Mouse (Mus musculus) testis, adult 2 months (tissue): ENCODE results near the gene Usp40.

Experiments
- CTCF ChIP-seq: fragments of 200-500 bp; IDR thresholded peaks from 2 replicates; pipeline ENCODE4 v1.5.1; 2012; ENCODE audit warnings: low read depth, mild to moderate bottlenecking, inconsistent platforms, low read length, moderate library complexity; ENCODE audit not compliant: control insufficient read depth, insufficient read depth, insufficient replicate concordance
- POLR2A ChIP-seq: fragments of 200-500 bp; IDR thresholded peaks from 2 replicates; pipeline ENCODE4 v1.6.1; 2012; ENCODE audit warnings: low read depth, mild to moderate bottlenecking, inconsistent platforms, low read length, moderate library complexity; ENCODE audit not compliant: control insufficient read depth

DNA sequence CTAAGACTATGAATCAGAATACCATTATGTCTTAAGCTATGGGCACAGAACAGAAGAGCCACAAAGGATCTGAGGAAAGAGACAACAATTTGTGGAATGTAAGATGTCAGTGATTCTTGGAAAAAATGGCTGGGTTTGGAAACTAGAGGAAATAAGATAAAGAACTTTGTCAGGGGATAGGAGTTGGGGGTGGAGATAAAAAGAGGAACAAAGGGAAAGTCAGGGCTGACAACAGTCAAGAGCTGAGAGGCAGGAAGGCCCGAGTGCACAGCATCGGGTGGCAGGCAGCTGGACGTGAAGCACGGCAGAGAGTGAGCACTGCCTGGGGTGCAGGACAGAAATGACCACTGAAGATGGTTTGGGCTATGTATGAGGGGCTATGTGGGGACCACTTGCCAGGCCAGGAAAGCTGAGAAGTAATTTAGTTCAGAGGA lies 48.3 kb downstream of the Usp40 start:
- TF ChIP-seq CTCF, result no peak
- TF ChIP-seq POLR2A, result no peak
